Mouse (Mus musculus): ENCODE results near the gene Neu1. TPM values are rescaled to one million over a fixed set of nuclear protein-coding genes. Genes with fewer than 3 reads are reported as not detected.
"Not testable (repeated sequence)": the region's sequence is repeated elsewhere in the genome, so short reads cannot be mapped to it uniquely, and the experiment has no call there.

Neu1 gene
- polyA plus RNA-seq, 1 experiment = 68.8 TPM

DNA sequence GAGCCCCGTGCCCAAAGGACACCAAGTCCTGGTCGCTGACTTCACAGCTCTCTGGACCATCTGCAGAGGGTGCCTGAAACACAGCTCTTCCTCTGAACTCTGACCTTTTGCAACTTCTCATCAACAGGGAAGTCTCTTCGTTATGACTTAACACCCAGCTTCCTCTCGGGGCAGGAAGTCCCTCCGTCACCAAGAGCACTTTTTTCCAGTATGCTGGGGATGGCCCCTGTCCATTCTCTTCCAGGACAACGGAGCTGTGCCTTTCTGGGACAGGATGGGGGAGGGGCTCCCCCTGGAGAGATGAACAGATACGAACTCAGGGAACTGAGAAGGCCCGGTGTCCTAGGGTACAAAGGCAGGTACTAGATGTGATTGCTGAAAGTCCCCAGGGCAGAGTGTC, 3.8 kb downstream of the Neu1 start:
- H3K27ac ChIP-seq (ENCODE audit: insufficient read depth, low read depth, low read length) = no peak overlapping the region
- 61% methylated on average over 8 of the region's 8 CpGs for WGBS
- H3K4me3 ChIP-seq (ENCODE audit: low read depth, low read length) = no peak overlapping the region
- H3K36me3 ChIP-seq (ENCODE audit: control insufficient read depth, insufficient read depth, low read length) = peaks cover 16% of the 10 kb centered on the region
- no peaks in the 10 kb centered on the region for H3K27me3 ChIP-seq (ENCODE audit: control insufficient read depth, insufficient read depth, low read length)
- peaks cover 16% of the 10 kb centered on the region for H3K4me1 ChIP-seq (ENCODE audit: control insufficient read depth, insufficient read depth, insufficient read length, low read length)
- TF ChIP-seq POLR2A (IDR thresholded peaks at IDR 0.05; ENCODE audit: low read depth, low read length) (no peak), CTCF (IDR thresholded peaks at IDR 0.05; ENCODE audit: extremely low read depth, insufficient read length, insufficient replicate concordance, low read depth, low read length) (no peak)

DNA sequence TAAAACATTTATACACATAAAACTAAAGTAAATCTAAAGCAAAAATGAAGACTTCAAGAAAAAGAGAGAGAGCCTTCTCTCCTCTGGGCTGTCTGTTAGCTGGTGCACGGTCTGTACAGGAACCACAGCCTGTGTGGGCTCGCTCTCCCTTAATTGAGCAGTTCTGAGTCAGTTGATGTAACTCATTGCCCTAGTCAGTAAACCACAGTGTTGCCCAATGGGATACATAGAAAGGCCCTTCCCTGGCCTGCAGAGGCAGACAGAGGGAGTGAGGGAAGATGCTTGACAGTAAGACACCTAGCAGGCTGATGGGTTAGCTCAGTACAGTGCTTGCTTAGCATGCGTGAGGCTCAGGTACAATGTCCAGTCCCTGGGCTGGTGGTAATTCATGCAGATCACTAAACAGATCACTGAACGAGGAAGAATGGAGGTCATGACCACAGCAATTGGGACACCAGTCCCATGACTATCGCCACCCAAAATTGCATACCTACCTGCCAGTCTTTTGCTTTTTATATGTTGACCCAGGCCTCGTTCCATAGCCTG, 7.0 kb downstream of the Neu1 start:
- H3K36me3 ChIP-seq (ENCODE audit: control insufficient read depth, insufficient read depth, low read length) = peaks cover 12% of the 10 kb centered on the region
- TF ChIP-seq POLR2A (IDR thresholded peaks at IDR 0.05; ENCODE audit: low read depth, low read length) (no peak), CTCF (IDR thresholded peaks at IDR 0.05; ENCODE audit: extremely low read depth, insufficient read length, insufficient replicate concordance, low read depth, low read length) (no peak)
- H3K27me3 ChIP-seq (ENCODE audit: control insufficient read depth, insufficient read depth, low read length) = no peaks in the 10 kb centered on the region
- no peak overlapping the region for H3K4me3 ChIP-seq (ENCODE audit: low read depth, low read length)
- no peak overlapping the region for H3K27ac ChIP-seq (ENCODE audit: insufficient read depth, low read depth, low read length)
- 83% methylated on average over 6 of the region's 6 CpGs for WGBS
- peaks cover 21% of the 10 kb centered on the region for H3K4me1 ChIP-seq (ENCODE audit: control insufficient read depth, insufficient read depth, insufficient read length, low read length)

DNA sequence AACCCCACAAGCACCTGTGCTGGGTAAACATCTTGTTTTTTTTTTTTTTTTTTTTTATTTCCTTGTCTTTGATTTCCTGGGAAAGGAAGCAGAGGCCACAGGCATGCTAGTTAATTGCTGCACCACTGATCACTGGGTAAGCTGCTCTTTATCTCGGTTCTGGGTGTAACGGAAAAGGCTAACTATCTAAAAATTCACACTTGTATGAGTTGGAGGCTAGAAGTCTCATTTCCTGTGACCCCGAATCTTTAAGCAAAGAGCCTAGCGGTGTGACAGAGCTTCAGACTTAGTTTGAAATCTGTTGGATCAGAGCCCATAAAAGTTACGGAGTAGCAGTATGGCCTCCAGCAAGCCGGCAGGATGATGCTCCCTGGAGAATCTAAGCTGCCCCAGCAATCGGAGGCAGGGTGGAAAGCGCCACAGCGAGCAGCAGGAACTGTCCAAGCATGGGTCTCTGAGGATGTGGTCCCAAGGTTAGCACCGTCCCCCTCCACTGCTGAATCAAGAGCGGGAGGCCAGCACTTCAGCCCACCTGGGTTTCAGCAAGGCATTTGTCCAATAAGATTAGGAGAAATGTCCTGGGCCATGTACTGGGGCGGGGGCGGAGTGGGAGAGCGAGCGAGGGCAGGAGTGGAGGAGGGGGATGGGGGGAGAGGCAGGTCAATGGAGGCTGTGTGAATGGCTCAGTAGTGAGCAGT, 10.4 kb downstream of the Neu1 start:
- TF ChIP-seq POLR2A (IDR thresholded peaks at IDR 0.05; ENCODE audit: low read depth, low read length) (no peak), CTCF (IDR thresholded peaks at IDR 0.05; ENCODE audit: extremely low read depth, insufficient read length, insufficient replicate concordance, low read depth, low read length) (no peak)
- no peaks in the 10 kb centered on the region for H3K27me3 ChIP-seq (ENCODE audit: control insufficient read depth, insufficient read depth, low read length)
- peaks cover 25% of the 10 kb centered on the region for H3K4me1 ChIP-seq (ENCODE audit: control insufficient read depth, insufficient read depth, insufficient read length, low read length)
- no peak overlapping the region for H3K27ac ChIP-seq (ENCODE audit: insufficient read depth, low read depth, low read length)
- peak overlapping the region; percentile 46 for H3K4me3 ChIP-seq (ENCODE audit: low read depth, low read length)
- H3K36me3 ChIP-seq (ENCODE audit: control insufficient read depth, insufficient read depth, low read length) = no peaks in the 10 kb centered on the region
- 24% methylated on average over 15 of the region's 15 CpGs for WGBS

DNA sequence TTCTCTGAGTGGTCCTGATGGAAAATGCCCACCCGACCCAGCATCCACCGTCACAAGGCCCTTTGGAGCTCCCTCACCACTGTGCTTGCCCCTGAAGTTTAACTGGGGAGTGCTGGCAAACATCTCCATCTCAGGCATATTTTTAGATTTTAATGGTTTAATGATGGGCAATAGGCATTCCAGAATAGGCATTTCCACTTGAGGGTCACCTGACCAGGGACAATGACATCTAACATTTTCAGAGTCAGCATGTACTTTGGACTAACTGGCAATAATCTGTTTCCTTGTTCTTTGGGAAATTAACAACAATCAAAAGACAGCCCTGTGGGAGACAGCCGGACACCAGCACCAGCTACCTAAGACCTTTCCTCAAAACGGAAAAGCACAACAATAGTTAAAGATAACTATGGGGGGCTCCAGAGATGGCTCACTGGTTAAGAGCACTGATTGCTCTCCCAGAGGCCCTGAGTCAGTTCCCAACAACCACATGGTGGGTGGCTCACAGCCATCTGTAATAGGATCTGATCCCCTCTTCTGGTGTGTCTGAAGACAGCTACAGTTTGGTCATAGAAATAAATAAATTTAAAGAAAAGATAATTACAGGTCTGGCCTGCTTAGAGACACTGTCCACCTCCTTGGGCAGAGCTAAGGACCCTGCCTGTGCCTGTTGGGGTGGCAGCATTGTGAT, 12.2 kb downstream of the Neu1 start:
- TF ChIP-seq POLR2A (IDR thresholded peaks at IDR 0.05; ENCODE audit: low read depth, low read length) (no peak), CTCF (IDR thresholded peaks at IDR 0.05; ENCODE audit: extremely low read depth, insufficient read length, insufficient replicate concordance, low read depth, low read length) (no peak)
- WGBS = 39% methylated on average over 4 of the region's 4 CpGs
- H3K4me1 ChIP-seq (ENCODE audit: control insufficient read depth, insufficient read depth, insufficient read length, low read length) = peaks cover 25% of the 10 kb centered on the region
- no peaks in the 10 kb centered on the region for H3K27me3 ChIP-seq (ENCODE audit: control insufficient read depth, insufficient read depth, low read length)
- H3K27ac ChIP-seq (ENCODE audit: insufficient read depth, low read depth, low read length) = peak overlapping the region; percentile 75
- no peak overlapping the region for H3K4me3 ChIP-seq (ENCODE audit: low read depth, low read length)
- no peaks in the 10 kb centered on the region for H3K36me3 ChIP-seq (ENCODE audit: control insufficient read depth, insufficient read depth, low read length)

DNA sequence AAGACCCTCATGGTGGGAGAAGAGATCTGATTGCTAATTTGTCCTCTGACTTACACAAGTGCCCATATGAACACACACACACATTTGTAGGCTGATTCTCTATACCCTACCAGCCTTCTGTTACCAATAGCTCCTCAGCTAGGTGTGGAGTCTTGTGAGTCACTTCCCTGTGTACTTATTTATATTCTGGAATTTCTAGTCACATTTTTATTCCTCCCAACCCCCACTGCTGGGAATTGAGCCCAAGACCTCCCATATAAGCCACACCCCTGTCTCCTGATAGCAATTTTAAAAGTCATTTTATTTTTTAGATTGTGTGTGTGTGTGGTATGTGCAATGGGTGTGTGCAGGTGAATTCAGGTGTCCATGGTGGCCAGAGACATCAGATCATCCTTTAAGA, 13.3 kb downstream of the Neu1 start:
- TF ChIP-seq POLR2A (IDR thresholded peaks at IDR 0.05; ENCODE audit: low read depth, low read length) = no peak
- no peak for TF ChIP-seq CTCF (IDR thresholded peaks at IDR 0.05; ENCODE audit: extremely low read depth, insufficient read length, insufficient replicate concordance, low read depth, low read length)
- no peak overlapping the region for H3K4me3 ChIP-seq (ENCODE audit: low read depth, low read length)
- peak overlapping the region; percentile 44 for H3K27ac ChIP-seq (ENCODE audit: insufficient read depth, low read depth, low read length)
- H3K4me1 ChIP-seq (ENCODE audit: control insufficient read depth, insufficient read depth, insufficient read length, low read length) = peaks cover 27% of the 10 kb centered on the region
- H3K27me3 ChIP-seq (ENCODE audit: control insufficient read depth, insufficient read depth, low read length) = no peaks in the 10 kb centered on the region
- H3K36me3 ChIP-seq (ENCODE audit: control insufficient read depth, insufficient read depth, low read length) = 0 out of 2 replicates have a peak, but pooled peaks cover 1% of the 10 kb centered on the region

DNA sequence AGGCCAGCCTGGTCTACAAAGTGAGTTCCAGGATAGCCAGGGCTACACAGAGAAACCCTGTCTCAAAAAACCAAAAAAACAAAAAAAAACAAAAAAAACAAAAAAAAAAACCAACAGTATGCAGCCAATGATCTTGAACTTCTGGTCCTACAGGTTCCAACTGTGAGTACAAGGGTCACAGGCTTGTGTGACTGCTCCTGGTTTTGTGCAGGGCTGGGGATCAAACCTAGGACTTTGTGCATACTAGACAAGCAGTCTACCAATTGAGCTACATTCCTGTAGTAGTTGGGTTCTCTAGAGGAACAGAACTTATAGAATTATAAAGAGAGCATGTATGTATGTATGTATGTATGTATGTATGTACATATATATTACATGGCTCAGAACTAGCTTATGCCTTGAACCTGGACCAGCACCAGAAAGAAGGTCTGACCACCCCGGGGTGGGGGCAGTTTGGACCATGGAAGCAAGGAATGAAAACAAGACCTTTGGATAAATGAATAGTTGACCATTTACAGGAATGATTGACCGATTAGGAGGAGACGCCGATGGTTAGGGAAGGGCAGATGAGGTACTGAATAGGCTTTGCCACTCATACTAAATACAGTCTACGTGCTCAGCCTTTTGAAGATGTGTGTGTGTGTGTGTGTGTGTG, 15.6 kb downstream of the Neu1 start:
- H3K27me3 ChIP-seq (ENCODE audit: control insufficient read depth, insufficient read depth, low read length) = no peaks in the 10 kb centered on the region
- no peak overlapping the region for H3K27ac ChIP-seq (ENCODE audit: insufficient read depth, low read depth, low read length)
- H3K36me3 ChIP-seq (ENCODE audit: control insufficient read depth, insufficient read depth, low read length) = peaks cover 6% of the 10 kb centered on the region
- H3K4me3 ChIP-seq (ENCODE audit: low read depth, low read length) = no peak overlapping the region
- TF ChIP-seq POLR2A (IDR thresholded peaks at IDR 0.05; ENCODE audit: low read depth, low read length) = no peak
- no peak for TF ChIP-seq CTCF (IDR thresholded peaks at IDR 0.05; ENCODE audit: extremely low read depth, insufficient read length, insufficient replicate concordance, low read depth, low read length)
- 79% methylated on average over 5 of the region's 5 CpGs for WGBS
- H3K4me1 ChIP-seq (ENCODE audit: control insufficient read depth, insufficient read depth, insufficient read length, low read length) = peaks cover 27% of the 10 kb centered on the region

DNA sequence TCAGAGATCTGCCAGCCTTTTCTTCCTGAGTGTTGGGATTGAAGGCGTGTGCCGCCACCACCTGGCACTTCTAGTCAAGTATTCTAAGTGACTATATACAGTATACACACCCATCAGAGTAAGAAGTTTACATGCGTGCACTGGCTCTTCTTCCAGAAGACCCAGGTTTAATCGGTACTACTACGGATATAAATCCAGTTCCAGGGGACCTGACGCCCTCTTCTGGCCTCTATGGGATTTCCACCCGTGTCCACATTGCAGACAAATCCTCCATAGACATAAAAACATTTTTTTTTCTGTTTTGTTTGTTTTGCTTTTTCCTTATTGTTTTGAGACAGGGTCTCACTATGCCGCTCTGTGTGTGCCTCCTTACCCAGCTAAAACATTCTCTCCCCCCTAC, 16.6 kb downstream of the Neu1 start:
- TF ChIP-seq CTCF (IDR thresholded peaks at IDR 0.05; ENCODE audit: extremely low read depth, insufficient read length, insufficient replicate concordance, low read depth, low read length) (peak; percentile 42; the same call in 1 of the 2 replicates), POLR2A (IDR thresholded peaks at IDR 0.05; ENCODE audit: low read depth, low read length) (no peak)
- Histone ChIP-seq H3K36me3 (ENCODE audit: control insufficient read depth, insufficient read depth, low read length) (peaks cover 6% of the 10 kb centered on the region), H3K27ac (ENCODE audit: insufficient read depth, low read depth, low read length) (no peak overlapping the region), H3K27me3 (ENCODE audit: control insufficient read depth, insufficient read depth, low read length) (no peaks in the 10 kb centered on the region), H3K4me3 (ENCODE audit: low read depth, low read length) (no peak overlapping the region), H3K4me1 (ENCODE audit: control insufficient read depth, insufficient read depth, insufficient read length, low read length) (peaks cover 24% of the 10 kb centered on the region)
- 15% methylated on average over 8 of the region's 8 CpGs for WGBS

DNA sequence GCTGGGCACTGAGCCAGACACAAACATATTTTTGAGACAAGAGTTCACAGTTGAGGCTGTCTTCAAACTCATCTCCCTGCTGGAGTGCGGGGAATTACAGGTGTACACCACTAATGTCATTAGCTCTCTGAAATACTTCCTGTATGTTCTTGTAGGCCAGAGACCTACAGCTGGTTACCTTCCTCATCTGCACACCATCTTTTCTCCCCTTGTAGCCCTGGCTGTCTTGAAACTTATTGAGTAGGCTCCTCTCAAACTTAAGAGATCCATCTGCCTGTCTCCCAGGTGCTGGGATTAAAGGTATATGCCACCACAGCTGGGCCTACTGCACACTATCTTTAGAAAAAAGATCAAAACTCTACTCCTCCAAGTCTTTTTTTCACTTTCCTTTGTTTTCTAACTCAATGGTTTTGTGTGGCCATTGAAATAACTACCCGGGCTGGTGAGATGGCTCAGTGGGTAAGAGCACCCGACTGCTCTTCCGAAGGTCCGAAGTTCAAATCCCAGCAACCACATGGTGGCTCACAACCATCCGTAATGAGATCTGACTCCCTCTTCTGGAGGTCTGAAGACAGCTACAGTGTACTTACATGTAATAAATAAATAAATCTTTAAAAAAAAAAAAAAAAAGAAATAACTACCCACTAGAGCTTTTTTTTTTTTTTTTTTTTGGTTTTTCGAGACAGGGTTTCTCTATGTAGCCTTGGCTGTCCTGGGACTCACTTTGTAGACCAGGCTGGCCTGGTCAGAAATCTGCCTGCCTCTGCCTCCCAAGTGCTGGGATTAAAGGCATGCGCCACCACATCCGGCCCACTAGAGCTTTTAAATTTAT, 17.9 kb downstream of the Neu1 start:
- H3K27ac ChIP-seq (ENCODE audit: insufficient read depth, low read depth, low read length) = peak overlapping the region; percentile 92
- peaks cover 20% of the 10 kb centered on the region; the same call in 1 of the 2 replicates for H3K4me1 ChIP-seq (ENCODE audit: control insufficient read depth, insufficient read depth, insufficient read length, low read length)
- WGBS = 49% methylated on average over 9 of the region's 9 CpGs
- not testable (repeated sequence) for H3K4me3 ChIP-seq (ENCODE audit: low read depth, low read length); H3K36me3 ChIP-seq (ENCODE audit: control insufficient read depth, insufficient read depth, low read length); H3K27me3 ChIP-seq (ENCODE audit: control insufficient read depth, insufficient read depth, low read length)

Data from small intestine, adult 2 months (tissue).